Mouse (Mus musculus) heart, embryonic 11.5 days (tissue): ENCODE measurements at regions not wholly inside any gene's neighbourhood (a gene's known extent, or its start where the extent isn't known, plus 50 kb on each side); places are given as distances from the start of the nearest gene placed in this dataset.

ENCODE experiments used
- ATAC-seq: fragments of 200-750 bp; cut with Nextera tagmentation; replicated peaks from 2 replicates; pipeline ENCODE4 v1.8.0; 2017; ENCODE audit warnings: moderate library complexity; ENCODE audit not compliant: insufficient number of reproducible peaks, low FRiP score, low TSS enrichment
- H3K27ac ChIP-seq: fragments of 300-500 bp; sonication (generic); 2 replicates; pipeline ENCODE4 v1.5.1; 2014; ENCODE audit warnings: mild to moderate bottlenecking, low read depth, low read length
- H3K27me3 ChIP-seq: fragments of 300-500 bp; sonication (generic); 2 replicates; pipeline ENCODE4 v1.6.1; 2014; ENCODE audit warnings: mild to moderate bottlenecking, low read length, mixed read lengths; ENCODE audit not compliant: control insufficient read depth, insufficient read depth
- H3K36me3 ChIP-seq: fragments of 300-500 bp; sonication (generic); 2 replicates; pipeline ENCODE4 v1.6.1; 2014; ENCODE audit warnings: mild to moderate bottlenecking, low read length, moderate library complexity, mixed read lengths; ENCODE audit not compliant: control insufficient read depth, insufficient read depth
- H3K4me1 ChIP-seq: fragments of 300-500 bp; sonication (generic); 2 replicates; pipeline ENCODE4 v1.6.1; 2014; ENCODE audit warnings: low read length; ENCODE audit not compliant: control insufficient read depth, insufficient read depth
- H3K4me2 ChIP-seq: fragments of 300-500 bp; sonication (generic); 2 replicates; pipeline ENCODE4 v1.6.1; 2014; ENCODE audit warnings: mild to moderate bottlenecking, moderate library complexity
- H3K4me3 ChIP-seq: fragments of 300-500 bp; sonication (generic); 2 replicates; pipeline ENCODE4 v1.5.1; 2014; ENCODE audit warnings: low read depth, low read length
- H3K9ac ChIP-seq: fragments of 300-500 bp; sonication (generic); 2 replicates; pipeline ENCODE4 v1.6.1; 2014; ENCODE audit warnings: mild to moderate bottlenecking, low read depth, low read length, moderate library complexity
- H3K9me3 ChIP-seq: fragments of 300-500 bp; sonication (generic); replicated peaks from 2 replicates; pipeline ENCODE4 v1.6.1; 2016; ENCODE audit warnings: low read length; ENCODE audit not compliant: control insufficient read depth
- WGBS: fragments of 180-500 bp; shearing (Covaris S2); extraction: QIAGEN DNeasy Blood & Tissue Kit; methylation state at CpG from one replicate; pipeline ENCODE4 v1.1.7; 2014; ENCODE audit not compliant: insufficient replicate concordance; 5-methylcytosine and 5-hydroxymethylcytosine counted together

- WGBS, result 65% methylated on average over 5 of the region's 5 CpGs
- no peak for ATAC-seq
- H3K27ac ChIP-seq, result no peak overlapping the region
- H3K27me3 ChIP-seq, result no peaks in the 10 kb centered on the region
- no peak overlapping the region for H3K4me3 ChIP-seq
- H3K4me2 ChIP-seq, result no peak overlapping the region
- no peaks in the 10 kb centered on the region for H3K36me3 ChIP-seq
- H3K4me1 ChIP-seq, result no peaks in the 10 kb centered on the region
- no peak overlapping the region for H3K9ac ChIP-seq
- H3K9me3 ChIP-seq, result no peaks in the 10 kb centered on the region
Measured at GRCm38 (mm10) chr14:99449112-99449511, 150.6 kb downstream of the Klf5 start.

DNA sequence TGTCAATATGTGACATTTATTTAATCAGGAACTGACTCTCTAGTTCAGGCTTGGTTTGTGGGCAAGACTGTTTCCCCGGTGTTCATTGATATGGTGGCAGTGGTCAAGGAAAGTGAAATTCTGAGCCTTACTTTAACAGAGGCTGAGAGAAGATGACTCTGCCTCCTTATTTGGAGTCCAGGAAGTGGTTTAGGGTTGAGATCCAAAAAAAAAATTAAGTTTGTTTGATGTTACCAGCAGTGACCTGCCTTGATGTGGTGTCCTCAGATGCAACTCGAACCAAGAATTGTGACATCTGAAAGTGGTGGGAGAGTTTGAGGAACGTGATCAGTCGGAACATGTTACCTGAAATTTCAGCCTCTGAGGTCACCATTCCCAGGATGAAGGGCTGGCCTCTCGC, 151.4 kb downstream of the Klf5 start:
- Histone ChIP-seq H3K9ac (no peak overlapping the region), H3K4me1 (no peaks in the 10 kb centered on the region), H3K27ac (no peak overlapping the region), H3K9me3 (no peaks in the 10 kb centered on the region), H3K27me3 (no peaks in the 10 kb centered on the region), H3K4me2 (no peak overlapping the region), H3K36me3 (no peaks in the 10 kb centered on the region), H3K4me3 (no peak overlapping the region)
- ATAC-seq, result no peak
- 78% methylated on average over 5 of the region's 5 CpGs for WGBS

DNA sequence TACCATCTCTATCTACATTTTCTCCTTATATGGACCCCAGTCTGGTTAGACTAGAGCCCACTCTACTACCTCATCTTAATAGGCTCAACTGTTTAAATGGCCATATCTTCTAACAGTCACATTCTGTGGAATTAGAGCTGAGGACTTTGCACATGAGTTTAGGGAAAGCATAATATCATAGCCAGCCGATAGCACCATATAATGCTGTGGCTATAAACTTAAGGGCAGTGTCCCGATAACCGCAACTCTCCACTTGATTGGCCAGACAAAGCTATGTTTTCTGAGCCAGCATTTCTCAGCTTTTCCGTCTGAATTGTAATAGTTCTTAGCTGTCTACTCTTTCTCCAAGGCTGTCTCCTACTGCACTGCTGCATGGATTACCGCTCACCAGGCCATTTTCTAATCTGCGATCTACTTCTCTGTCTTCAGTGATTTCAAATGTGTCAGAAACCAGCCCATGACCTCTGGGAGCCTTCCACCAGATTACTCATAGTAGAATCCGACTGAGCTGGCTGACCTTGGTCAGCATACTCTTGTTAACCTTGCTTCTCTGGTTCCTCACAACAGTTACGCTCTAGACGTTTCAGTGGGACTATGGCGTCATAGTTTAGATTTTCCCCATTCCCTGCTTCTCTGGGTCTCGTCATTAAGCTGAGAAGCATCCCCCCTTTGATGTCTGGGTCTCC, 152.8 kb downstream of the Klf5 start:
- no peak overlapping the region for H3K27ac ChIP-seq
- H3K9me3 ChIP-seq, result no peaks in the 10 kb centered on the region
- H3K9ac ChIP-seq, result no peak overlapping the region
- no peaks in the 10 kb centered on the region for H3K4me1 ChIP-seq
- no peak for ATAC-seq
- no peaks in the 10 kb centered on the region for H3K36me3 ChIP-seq
- no peaks in the 10 kb centered on the region for H3K27me3 ChIP-seq
- H3K4me3 ChIP-seq, result no peak overlapping the region
- 83% methylated on average over 11 of the region's 11 CpGs for WGBS
- H3K4me2 ChIP-seq, result no peak overlapping the region

DNA sequence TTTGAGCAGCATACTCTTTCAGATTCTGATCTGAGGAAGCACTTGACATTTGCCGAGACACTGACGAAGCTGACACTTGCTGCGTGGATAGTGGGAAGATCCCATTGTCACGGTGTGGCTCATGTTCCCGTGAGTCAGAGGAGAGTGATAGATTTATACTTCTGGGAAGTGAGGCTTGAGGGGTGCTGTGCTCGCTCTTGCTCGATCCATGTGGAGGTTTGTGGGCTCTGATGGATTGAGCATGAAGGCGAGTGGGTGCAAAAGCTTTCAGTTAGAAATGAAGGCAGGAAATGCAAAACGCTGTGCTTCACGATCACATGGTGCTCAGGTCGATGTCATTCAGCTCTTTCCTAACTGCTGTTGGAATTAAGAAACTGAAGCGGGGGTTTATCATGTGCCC, 155.4 kb downstream of the Klf5 start:
- Histone ChIP-seq H3K9ac (no peak overlapping the region), H3K4me2 (no peak overlapping the region), H3K36me3 (no peaks in the 10 kb centered on the region), H3K4me1 (no peaks in the 10 kb centered on the region), H3K4me3 (no peak overlapping the region), H3K9me3 (no peaks in the 10 kb centered on the region), H3K27ac (no peak overlapping the region), H3K27me3 (no peaks in the 10 kb centered on the region)
- no peak for ATAC-seq
- 76% methylated on average over 12 of the region's 12 CpGs for WGBS

- Histone ChIP-seq H3K27me3 (no peaks in the 10 kb centered on the region), H3K36me3 (no peaks in the 10 kb centered on the region), H3K9ac (no peak overlapping the region), H3K27ac (no peak overlapping the region), H3K4me3 (no peak overlapping the region), H3K4me2 (no peak overlapping the region), H3K9me3 (no peaks in the 10 kb centered on the region), H3K4me1 (no peaks in the 10 kb centered on the region)
- no peak for ATAC-seq
- 85% methylated on average over 10 of the region's 10 CpGs for WGBS
Measured at GRCm38 (mm10) chr14:99456555-99456954, 158.1 kb downstream of the Klf5 start.

GRCm38 (mm10) chr14:99457573-99457972, 159.1 kb downstream of the Klf5 start:
- Histone ChIP-seq H3K4me3 (no peak overlapping the region), H3K4me2 (no peak overlapping the region), H3K4me1 (no peaks in the 10 kb centered on the region), H3K36me3 (no peaks in the 10 kb centered on the region), H3K27ac (no peak overlapping the region), H3K27me3 (no peaks in the 10 kb centered on the region), H3K9ac (no peak overlapping the region), H3K9me3 (no peaks in the 10 kb centered on the region)
- WGBS, result 81% methylated on average over 6 of the region's 6 CpGs
- ATAC-seq, result no peak

GRCm38 (mm10) chr14:99472111-99472510, 173.6 kb downstream of the Klf5 start:
- Histone ChIP-seq H3K27me3 (no peaks in the 10 kb centered on the region), H3K27ac (no peak overlapping the region), H3K9ac (no peak overlapping the region), H3K4me2 (no peak overlapping the region), H3K4me3 (no peak overlapping the region), H3K9me3 (no peaks in the 10 kb centered on the region), H3K36me3 (no peaks in the 10 kb centered on the region), H3K4me1 (no peaks in the 10 kb centered on the region)
- no peak for ATAC-seq
- WGBS, result 83% methylated on average over 2 of the region's 2 CpGs

DNA sequence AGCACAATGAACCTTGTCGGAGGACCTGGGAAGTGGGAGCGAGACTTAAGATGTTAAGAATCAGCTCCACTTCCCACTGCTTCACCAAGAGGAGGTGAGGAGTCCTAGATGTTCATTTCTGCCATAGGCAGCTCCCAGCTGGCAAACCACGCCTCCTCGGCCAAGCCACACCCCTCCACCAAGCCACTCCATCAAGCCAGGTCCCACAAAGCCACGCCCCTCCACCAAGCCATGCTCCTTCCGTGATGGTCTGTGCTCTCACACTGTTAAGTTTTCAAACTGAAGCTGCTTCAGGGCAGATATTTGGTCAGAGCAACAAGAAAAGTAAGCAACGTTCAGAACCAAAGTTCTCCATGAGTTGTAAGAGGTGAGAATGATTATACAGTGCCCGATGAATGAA, 176.8 kb downstream of the Klf5 start:
- WGBS, result 55% methylated on average over 8 of the region's 8 CpGs
- H3K4me3 ChIP-seq, result no peak overlapping the region
- no peak overlapping the region for H3K4me2 ChIP-seq
- no peak overlapping the region for H3K9ac ChIP-seq
- no peak overlapping the region for H3K27ac ChIP-seq
- no peaks in the 10 kb centered on the region for H3K9me3 ChIP-seq
- no peaks in the 10 kb centered on the region for H3K36me3 ChIP-seq
- no peaks in the 10 kb centered on the region for H3K4me1 ChIP-seq
- ATAC-seq, result no peak
- H3K27me3 ChIP-seq, result no peaks in the 10 kb centered on the region

GRCm38 (mm10) chr14:99480325-99481077, 182.0 kb downstream of the Klf5 start:
- Histone ChIP-seq H3K4me2 (no peak overlapping the region), H3K4me1 (no peaks in the 10 kb centered on the region), H3K27ac (no peak overlapping the region), H3K9ac (no peak overlapping the region), H3K9me3 (no peaks in the 10 kb centered on the region), H3K4me3 (no peak overlapping the region), H3K27me3 (no peaks in the 10 kb centered on the region), H3K36me3 (no peaks in the 10 kb centered on the region)
- 73% methylated on average over 10 of the region's 10 CpGs for WGBS
- no peak for ATAC-seq
